Mouse (Mus musculus): ENCODE data around the gene Cgrrf1. TPM values are rescaled to one million over a fixed set of nuclear protein-coding genes. Genes with fewer than 3 reads are reported as not detected.

Cgrrf1 gene
- total and polyA plus RNA-seq, 2 experiments from 2014 or later: 10.5 to 16.0 TPM

- Histone ChIP-seq H3K4me1 (ENCODE audit: insufficient read depth) (no peaks in the 10 kb centered on the region; the same call in 1 of the 2 replicates), H3K4me3 (ENCODE audit: low read depth, low read length) (peak overlapping the region; percentile 57), H3K27ac (ENCODE audit: low read depth, low read length) (no peak overlapping the region), H3K4me2 (ENCODE audit: low read depth) (peak overlapping the region; percentile 98), H3K9me3 (ENCODE audit: low read length) (no peaks in the 10 kb centered on the region), H3K36me3 (ENCODE audit: insufficient read depth) (no peaks in the 10 kb centered on the region), H3K9ac (peak overlapping the region; percentile 53), H3K27me3 (ENCODE audit: insufficient read depth, low read length) (0 out of 2 replicates have a peak, but pooled peaks cover 7% of the 10 kb centered on the region)
- 0 out of 2 replicates have a peak, but pooled peaks have one; percentile 1 for TF ChIP-seq CTCF (IDR thresholded peaks at IDR 0.05; ENCODE audit: low read depth)
- WGBS: 5% methylated on average over 40 of the region's 40 CpGs
- ATAC-seq: peak; percentile 0; the same call in 1 of the 2 replicates
- DNase-seq: peak; percentile 10
Observed at GRCm38 (mm10) chr14:46881581-46882430, 49.9 kb downstream of the Cgrrf1 start.

GRCm38 (mm10) chr14:46882431-46883067, 50.6 kb downstream of the Cgrrf1 start, which contains the start of gene Samd4:
Gene Samd4, plus strand, starts transcription at chr14:46882854.
- H3K9me3 ChIP-seq (ENCODE audit: low read length): no peaks in the 10 kb centered on the region
- H3K4me1 ChIP-seq (ENCODE audit: insufficient read depth): no peaks in the 10 kb centered on the region; the same call in 1 of the 2 replicates
- DNase-seq (peak; percentile 73), ATAC-seq (peak; percentile 70)
- under 1% methylated on average over 47 of the region's 54 CpGs for WGBS
- peak; percentile 33 for TF ChIP-seq CTCF (IDR thresholded peaks at IDR 0.05; ENCODE audit: low read depth)
- no peaks in the 10 kb centered on the region for H3K36me3 ChIP-seq (ENCODE audit: insufficient read depth)
- 0 out of 2 replicates have a peak, but pooled peaks cover 7% of the 10 kb centered on the region for H3K27me3 ChIP-seq (ENCODE audit: insufficient read depth, low read length)
- H3K4me2 ChIP-seq (ENCODE audit: low read depth): peak within 1 kb of the TSS; percentile 98
- H3K4me3 ChIP-seq (ENCODE audit: low read depth, low read length): peak within 1 kb of the TSS; percentile 57
- peak within 1 kb of the TSS; percentile 57 for H3K27ac ChIP-seq (ENCODE audit: low read depth, low read length)
- peak within 1 kb of the TSS; percentile 53 for H3K9ac ChIP-seq

DNA sequence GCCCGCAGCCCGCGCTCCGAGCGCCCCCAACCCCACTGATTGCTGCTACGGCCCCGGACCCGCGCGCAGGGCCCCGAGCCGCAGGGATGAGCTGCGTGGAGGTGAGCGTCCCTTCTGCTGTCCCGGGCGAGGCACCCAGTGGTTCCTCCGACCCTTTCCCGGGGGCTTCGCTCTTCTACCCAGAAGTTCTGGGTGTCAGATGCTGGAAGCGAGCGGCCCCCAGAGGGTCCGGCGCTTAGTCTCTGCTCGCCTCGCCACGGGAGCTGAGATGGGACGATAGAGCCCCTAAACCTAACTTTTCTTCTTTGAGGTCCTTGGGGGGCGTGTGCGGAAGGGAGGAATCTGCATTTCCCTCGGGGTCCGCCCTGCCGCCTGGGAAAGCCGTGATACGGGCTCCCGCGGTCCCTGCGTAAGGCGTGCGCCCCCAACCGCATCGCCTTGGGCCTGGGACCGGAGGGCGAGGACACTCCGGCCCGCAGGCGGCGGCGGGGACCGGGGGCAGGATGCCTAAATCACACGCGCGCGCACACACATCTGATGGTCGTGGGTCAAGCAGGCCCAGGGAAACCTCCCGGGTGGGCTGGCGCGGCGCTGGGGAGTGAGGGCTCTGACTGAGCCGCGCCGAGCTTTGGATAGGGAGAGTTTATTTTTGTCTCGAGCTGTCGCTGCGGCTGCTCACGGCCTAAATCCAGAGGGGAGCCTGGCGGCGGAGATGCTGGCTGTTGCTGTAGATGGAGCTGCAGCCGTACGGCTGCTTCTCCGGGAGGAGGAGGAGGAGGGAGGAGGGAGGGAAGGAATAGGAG, 51.3 kb downstream of the Cgrrf1 start:
- peak overlapping the region; percentile 53 for H3K9ac ChIP-seq
- DNase-seq (peak; percentile 80), ATAC-seq (peak; percentile 49)
- peak overlapping the region; percentile 57 for H3K27ac ChIP-seq (ENCODE audit: low read depth, low read length)
- WGBS: 1% methylated on average over 60 of the region's 70 CpGs
- no peaks in the 10 kb centered on the region for H3K9me3 ChIP-seq (ENCODE audit: low read length)
- peak overlapping the region; percentile 98 for H3K4me2 ChIP-seq (ENCODE audit: low read depth)
- H3K36me3 ChIP-seq (ENCODE audit: insufficient read depth): no peaks in the 10 kb centered on the region
- H3K27me3 ChIP-seq (ENCODE audit: insufficient read depth, low read length): 0 out of 2 replicates have a peak, but pooled peaks cover 7% of the 10 kb centered on the region
- no peaks in the 10 kb centered on the region; the same call in 1 of the 2 replicates for H3K4me1 ChIP-seq (ENCODE audit: insufficient read depth)
- TF ChIP-seq CTCF (IDR thresholded peaks at IDR 0.05; ENCODE audit: low read depth): peak; percentile 38; the same call in 1 of the 2 replicates
- peak overlapping the region; percentile 57 for H3K4me3 ChIP-seq (ENCODE audit: low read depth, low read length)

DNA sequence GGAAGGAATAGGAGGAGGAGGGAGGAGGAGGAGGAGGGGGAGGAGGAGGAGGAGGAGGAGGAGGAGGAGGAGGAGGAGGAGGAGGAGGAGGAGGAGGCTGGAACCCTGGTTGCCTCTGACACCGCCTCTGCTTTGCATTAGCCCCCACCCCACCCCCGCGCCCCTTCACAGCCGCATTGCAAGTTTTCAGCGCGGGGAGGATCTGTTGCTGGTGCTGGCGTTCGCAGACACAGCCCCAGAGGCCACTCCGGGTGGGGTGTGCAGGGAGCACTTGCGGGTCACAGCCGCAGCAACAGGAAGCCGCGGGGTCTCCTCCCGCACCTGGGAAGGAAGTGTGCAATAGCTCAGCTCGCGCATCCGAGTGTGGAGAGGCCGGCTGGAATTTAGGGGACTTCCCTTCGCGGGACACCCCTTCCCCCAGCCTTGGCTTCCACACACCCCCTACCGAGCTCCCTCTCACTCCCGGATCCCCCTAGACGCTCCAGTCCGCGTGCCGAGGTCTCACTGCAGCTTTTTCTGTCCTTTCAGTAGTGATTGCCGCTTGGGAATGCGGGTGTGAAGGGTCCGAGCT, 52.0 kb downstream of the Cgrrf1 start:
- Histone ChIP-seq H3K27me3 (ENCODE audit: insufficient read depth, low read length) (0 out of 2 replicates have a peak, but pooled peaks cover 7% of the 10 kb centered on the region), H3K4me1 (ENCODE audit: insufficient read depth) (no peaks in the 10 kb centered on the region; the same call in 1 of the 2 replicates), H3K36me3 (ENCODE audit: insufficient read depth) (no peaks in the 10 kb centered on the region), H3K4me2 (ENCODE audit: low read depth) (peak overlapping the region; percentile 98), H3K9me3 (ENCODE audit: low read length) (no peaks in the 10 kb centered on the region), H3K9ac (peak overlapping the region; percentile 51), H3K4me3 (ENCODE audit: low read depth, low read length) (peak overlapping the region; percentile 57), H3K27ac (ENCODE audit: low read depth, low read length) (peak overlapping the region; percentile 46; the same call in 1 of the 2 replicates)
- no peak for DNase-seq
- TF ChIP-seq CTCF (IDR thresholded peaks at IDR 0.05; ENCODE audit: low read depth): no peak
- under 1% methylated on average over 29 of the region's 29 CpGs for WGBS
- ATAC-seq: peak; percentile 7

DNA sequence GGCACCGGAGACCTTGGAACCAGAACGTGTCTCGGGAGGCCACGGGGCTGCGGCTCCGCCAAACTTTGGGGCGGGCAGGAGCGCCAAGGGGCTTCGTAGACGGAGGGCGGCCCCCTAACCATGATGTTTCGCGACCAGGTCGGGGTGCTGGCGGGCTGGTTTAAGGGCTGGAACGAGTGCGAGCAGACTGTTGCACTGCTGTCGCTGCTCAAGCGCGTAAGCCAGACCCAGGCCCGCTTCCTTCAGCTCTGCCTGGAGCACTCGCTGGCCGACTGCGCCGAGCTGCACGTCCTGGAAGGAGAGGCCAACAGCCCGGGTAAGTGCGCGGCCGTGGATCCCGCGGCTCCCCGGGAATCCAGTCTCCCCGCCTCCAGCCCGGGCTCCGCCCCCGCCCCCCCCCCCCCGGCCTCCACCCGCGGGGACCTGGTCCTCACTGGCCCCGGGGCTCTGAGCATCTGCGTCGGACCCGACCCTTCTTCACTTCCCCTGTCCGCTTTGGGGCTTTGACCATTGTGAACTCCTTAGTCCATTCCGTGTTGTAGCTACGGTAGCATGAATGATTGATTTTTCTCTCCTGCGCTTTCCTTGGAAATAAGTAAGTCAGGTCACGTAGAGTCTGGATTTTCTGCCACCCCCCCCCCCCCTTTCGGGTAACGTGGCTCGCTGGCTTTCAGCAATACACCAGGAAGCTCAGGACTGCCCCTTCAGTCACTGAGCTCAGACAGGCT, 52.9 kb downstream of the Cgrrf1 start:
- peak overlapping the region; percentile 51 for H3K9ac ChIP-seq
- no peaks in the 10 kb centered on the region; the same call in 1 of the 2 replicates for H3K4me1 ChIP-seq (ENCODE audit: insufficient read depth)
- H3K9me3 ChIP-seq (ENCODE audit: low read length): no peaks in the 10 kb centered on the region
- TF ChIP-seq CTCF (IDR thresholded peaks at IDR 0.05; ENCODE audit: low read depth): peak; percentile 14; the same call in 1 of the 2 replicates
- H3K4me2 ChIP-seq (ENCODE audit: low read depth): peak overlapping the region; percentile 98
- under 1% methylated on average over 52 of the region's 52 CpGs for WGBS
- 0 out of 2 replicates have a peak, but pooled peaks cover 7% of the 10 kb centered on the region for H3K27me3 ChIP-seq (ENCODE audit: insufficient read depth, low read length)
- peak overlapping the region; percentile 46 for H3K27ac ChIP-seq (ENCODE audit: low read depth, low read length)
- H3K4me3 ChIP-seq (ENCODE audit: low read depth, low read length): peak overlapping the region; percentile 57
- DNase-seq (peak; percentile 71), ATAC-seq (peak; percentile 53)
- H3K36me3 ChIP-seq (ENCODE audit: insufficient read depth): no peaks in the 10 kb centered on the region
